Mouse (Mus musculus) right cerebral cortex, adult 18-20 months (tissue): ENCODE results near the gene Psmd12.

Source experiments
- DNase-seq: peaks from one replicate; pipeline ENCODE4 v3.0.0; 2022; ENCODE audit warnings: mixed read lengths

Gene Psmd12

GRCm38 (mm10) chr11:107511954-107512353 lies 32.7 kb downstream of the Psmd12 start:
- DNase-seq, result peak; percentile 55

DNA sequence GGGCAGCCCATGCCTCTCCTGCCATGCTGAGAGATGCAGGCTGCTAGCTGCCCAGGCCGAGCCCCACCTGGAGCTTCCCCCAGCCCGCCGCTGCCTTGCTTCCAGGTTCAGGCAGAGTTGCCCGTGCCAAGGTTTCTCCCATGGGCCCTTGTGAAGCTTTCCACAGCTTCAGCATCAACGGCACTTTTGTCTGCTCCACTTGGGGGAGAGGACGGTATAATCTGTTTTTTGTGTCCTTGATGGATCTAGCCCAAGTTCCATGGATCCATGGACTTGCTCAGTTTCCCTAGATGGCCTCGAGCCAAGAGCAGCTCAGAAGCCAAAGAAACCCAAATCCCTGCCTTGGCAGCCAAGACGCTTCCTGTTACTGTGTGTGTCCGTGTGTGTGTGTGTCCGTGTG lies 33.8 kb downstream of the Psmd12 start:
- no peak for DNase-seq

DNA sequence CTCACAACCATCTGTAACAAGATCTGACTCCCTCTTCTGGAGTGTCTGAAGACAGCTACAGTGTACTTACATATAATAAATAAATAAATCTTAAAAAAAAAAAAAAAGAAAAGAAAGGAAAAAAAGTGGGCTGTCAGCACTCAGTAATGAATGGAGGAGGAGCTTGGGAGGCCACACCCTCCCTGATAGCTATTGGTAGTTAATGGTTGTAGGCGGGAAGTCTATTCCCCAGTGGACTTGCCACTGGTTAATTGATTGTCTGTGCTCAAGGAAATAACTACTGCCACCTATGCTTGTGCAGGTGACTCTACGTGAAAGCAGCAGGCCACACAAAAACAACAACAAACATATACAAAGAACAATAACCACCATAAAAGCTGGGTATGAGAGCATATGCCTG lies 37.1 kb downstream of the Psmd12 start:
- no peak for DNase-seq

- DNase-seq, result no peak
These were observed 39.6 kb downstream of the Psmd12 start for GRCm38 (mm10) chr11:107518645-107519429.

GRCm38 (mm10) chr11:107521153-107521552 lies 41.9 kb downstream of the Psmd12 start:
- no peak for DNase-seq

DNA sequence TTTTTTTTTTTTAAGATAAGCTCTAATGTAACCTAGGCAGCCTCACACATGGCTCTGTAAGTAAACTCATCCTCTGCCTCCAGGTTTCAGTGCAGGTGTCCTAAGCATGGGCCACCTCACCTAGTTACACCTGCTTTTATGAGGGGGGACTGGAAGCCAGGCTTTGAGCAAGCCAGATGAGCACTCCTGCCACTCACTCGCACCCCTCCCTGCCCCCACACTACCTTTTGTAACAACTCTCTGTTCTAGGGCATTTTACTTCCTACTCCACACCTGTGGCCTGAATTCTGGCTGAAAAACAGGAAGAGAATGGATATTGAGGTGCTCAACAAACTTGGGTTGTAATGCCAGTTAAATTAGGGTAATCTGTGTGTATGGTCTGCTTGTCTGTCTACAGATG lies 45.7 kb downstream of the Psmd12 start:
- DNase-seq, result no peak

DNA sequence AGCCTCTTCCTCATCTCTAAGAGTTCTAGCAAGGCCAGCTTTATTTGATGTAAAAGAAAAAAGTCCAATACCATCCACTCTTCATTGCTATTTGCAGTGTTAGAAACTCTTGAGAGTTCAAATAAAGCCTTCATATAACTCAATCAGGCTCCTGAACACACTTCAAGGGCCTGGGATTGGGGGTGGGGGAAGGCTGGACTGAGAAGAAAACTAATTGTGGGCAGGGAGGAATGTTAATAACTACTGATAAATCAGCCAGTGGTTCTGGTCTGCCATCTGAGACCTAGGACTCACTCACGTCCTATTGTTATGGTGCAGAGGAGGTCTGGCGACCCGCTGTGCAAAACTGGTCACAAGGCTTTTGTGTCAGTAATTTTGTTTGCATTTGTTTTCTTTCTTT lies 48.3 kb downstream of the Psmd12 start:
- DNase-seq, result no peak

DNA sequence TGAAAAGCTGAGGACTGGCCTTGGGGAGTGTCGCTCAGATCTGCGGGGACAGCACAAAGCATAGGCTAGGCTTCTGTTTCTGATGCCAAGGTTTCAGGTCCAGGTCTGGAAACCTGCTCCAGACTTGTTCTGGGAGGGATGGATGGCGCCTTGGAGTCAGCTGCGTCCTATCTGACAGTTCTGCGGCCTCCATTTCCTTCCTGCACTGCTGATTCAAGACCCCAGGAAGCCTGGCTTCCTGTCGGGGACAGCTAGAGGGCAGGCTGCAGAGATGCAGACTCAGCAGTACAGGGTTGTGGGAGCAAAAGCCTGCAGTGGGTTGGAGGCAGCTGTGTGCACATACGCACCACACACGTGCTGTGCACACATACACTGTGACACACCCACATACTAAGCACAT lies 50.0 kb downstream of the Psmd12 start:
- DNase-seq, result no peak

DNA sequence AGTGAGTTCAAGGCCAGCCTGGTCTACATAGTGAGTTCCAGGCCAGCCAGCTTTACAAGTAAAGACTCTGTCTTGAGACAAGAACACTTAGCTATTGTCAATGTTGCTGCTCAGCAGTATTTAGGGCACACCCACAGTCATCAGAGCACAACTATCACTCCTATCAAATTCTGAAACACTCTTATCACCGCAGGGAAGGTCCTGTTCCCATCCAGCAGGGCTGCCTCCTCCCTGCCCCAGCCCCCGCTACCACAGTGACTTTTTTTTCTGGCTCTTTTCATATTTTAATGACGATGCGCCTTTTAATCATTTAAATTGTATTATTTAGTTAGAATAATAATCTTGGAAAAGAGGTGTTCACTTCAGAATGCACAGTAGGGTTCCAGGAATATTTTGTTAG lies 52.2 kb downstream of the Psmd12 start:
- no peak for DNase-seq

DNA sequence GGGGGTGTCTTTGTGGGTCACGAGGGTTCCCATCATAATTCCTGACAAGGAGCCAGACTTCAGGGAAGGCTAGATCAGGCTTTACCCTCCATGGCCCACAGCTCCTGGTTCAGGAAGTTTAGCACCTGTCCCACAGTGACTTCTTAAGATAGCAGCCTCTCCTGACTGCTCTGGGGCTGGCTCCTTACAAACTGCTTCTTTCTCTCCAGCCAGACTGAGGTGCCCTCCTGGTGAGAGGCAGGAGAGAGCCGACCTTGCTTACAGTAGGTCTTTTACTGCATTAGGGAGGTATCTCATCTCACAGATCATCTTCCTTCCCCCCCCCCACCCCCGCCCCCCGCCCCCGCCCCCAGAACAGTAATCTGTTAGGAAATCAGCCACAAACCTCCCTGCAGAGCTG lies 53.0 kb downstream of the Psmd12 start:
- no peak for DNase-seq

GRCm38 (mm10) chr11:107538994-107539393 lies 59.7 kb downstream of the Psmd12 start:
- DNase-seq, result no peak

GRCm38 (mm10) chr11:107540339-107540738 lies 61.1 kb downstream of the Psmd12 start:
- DNase-seq, result no peak

DNA sequence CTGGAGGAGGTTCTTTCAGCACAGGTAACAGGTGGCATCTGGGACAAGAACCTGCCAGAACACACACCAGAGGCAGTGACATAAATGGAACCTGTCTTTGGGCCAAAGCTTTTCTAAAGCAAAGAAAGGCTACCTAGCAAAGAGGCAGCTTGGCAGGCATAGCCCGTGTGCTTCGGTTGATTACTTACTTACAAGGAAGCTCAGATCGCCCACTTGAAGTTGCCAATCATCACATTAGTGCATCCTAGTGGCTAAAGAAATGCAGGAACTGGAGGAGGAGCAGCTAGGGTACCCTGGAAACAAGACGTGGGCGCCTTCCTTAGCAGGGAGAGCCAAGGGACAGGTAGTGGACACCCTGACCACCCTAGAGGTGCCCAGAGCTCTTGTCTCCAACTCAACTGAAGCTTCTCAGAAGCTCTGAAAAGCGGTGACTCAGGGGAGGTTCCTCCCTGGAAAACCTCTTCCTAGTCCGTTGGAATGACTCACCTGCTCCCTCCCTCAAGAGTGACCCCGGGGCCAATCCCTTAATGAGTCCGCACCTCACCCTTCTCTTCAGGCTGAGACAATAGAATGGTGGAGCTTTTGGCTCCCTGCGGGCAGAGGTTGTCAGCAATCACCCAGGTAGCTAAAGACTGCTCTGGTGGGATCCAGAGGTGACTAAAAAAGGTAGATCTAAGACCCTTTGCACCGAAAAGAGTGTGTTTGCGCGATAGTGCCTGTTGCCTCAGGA lies 66.6 kb downstream of the Psmd12 start:
- no peak for DNase-seq

DNA sequence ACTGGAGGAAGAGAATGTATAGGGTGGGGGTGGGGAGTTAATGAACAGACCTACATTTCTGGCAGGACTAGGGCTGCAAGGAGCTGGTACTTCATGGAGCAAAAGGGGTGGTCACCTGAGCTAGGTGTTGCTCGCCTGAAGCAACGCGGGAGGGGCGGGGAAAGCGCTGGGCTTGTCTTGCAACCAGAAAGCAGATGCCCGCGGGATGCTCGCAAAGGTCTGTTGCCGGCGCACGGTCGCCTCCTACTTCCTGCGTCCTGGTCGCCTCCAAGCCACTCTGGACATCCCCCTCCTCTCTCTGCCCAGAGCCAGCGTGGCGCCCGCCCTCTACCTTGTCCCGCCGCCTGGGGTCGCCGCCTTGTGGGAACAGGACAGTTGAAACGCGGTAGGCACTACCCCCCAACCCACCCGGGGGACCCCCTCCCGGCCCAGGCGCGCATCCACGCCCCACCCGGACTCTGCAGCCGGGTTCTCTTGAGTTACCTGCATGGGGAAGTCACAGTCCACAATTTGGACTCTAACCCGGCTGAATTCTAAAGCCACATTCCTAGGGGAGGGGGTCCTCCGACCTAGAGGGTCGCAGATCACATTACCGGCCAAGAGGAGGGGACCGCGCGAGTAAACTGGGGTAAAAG lies 67.5 kb downstream of the Psmd12 start:
- DNase-seq, result peak; percentile 3

- peak; percentile 52 for DNase-seq
These were observed 68.3 kb downstream of the Psmd12 start, which contains the start of gene Helz for GRCm38 (mm10) chr11:107547351-107548203. Gene Helz, plus strand, starts transcription at chr11:107547930.

DNA sequence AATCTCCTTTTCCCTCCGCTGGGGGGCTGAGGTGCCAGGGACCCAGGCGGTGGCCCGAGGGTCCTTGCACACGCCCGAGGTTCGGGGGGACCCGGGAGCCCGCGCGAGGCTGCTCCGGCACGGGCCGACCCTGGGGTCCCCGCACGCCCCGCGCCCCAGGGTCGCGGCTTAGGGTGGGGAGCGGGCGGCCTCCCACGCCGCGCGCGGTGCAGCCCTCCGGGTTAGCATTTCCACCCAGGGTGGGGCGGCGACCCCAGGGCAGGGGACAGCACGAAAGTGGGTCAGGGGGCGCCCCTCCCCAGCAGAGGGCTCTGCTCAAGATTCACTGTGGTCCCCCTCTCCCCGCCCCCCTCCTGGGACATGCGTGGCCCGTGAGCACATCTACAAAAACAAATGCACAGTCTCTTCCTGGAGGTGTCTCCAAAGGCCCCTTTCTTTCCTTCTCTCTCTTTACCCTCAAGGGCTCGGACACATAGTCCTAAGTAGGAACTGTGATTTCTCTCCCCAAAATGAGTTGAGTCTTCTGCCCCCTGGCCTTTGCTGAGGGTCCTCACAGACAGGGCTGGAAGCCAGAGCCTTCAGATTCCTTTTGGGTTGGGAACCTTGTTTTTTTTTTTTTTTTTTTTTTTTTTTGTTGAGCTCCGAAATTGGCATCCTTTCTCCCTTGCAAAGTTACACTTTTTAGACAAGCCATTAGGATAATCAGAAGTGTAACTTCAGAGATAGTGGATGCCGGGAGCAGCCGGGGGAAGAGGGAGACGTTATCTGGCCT lies 69.1 kb downstream of the Psmd12 start:
- DNase-seq, result no peak
